Mouse (Mus musculus): ENCODE measurements around the gene Traf3ip1.

Gene Traf3ip1

GRCm38 (mm10) chr1:91533961-91534723, 39.7 kb downstream of the Traf3ip1 start:
- DNase-seq (ENCODE audit: low spot score), result no peak

GRCm38 (mm10) chr1:91537786-91538569, 43.5 kb downstream of the Traf3ip1 start:
- DNase-seq (ENCODE audit: low spot score), result no peak

GRCm38 (mm10) chr1:91538570-91538929, 44.1 kb downstream of the Traf3ip1 start:
- DNase-seq (ENCODE audit: low spot score), result no peak

GRCm38 (mm10) chr1:91539246-91539645, 44.8 kb downstream of the Traf3ip1 start:
- no peak for DNase-seq (ENCODE audit: low spot score)

- DNase-seq (ENCODE audit: low spot score), result no peak
Measured at GRCm38 (mm10) chr1:91539704-91540270, 45.3 kb downstream of the Traf3ip1 start.

GRCm38 (mm10) chr1:91540271-91540826, 45.9 kb downstream of the Traf3ip1 start, which contains the start of gene Asb1:
TSS of gene Asb1 (plus strand) at chr1:91540544.
- DNase-seq (ENCODE audit: low spot score), result peak; percentile 98

GRCm38 (mm10) chr1:91541042-91541592, 46.7 kb downstream of the Traf3ip1 start:
- DNase-seq (ENCODE audit: low spot score), result no peak

GRCm38 (mm10) chr1:91543974-91544373, 49.5 kb downstream of the Traf3ip1 start:
- no peak for DNase-seq (ENCODE audit: low spot score)

GRCm38 (mm10) chr1:91545226-91545625, 50.8 kb downstream of the Traf3ip1 start:
- no peak for DNase-seq (ENCODE audit: low spot score)

- no peak for DNase-seq (ENCODE audit: low spot score)
Measured at GRCm38 (mm10) chr1:91547567-91547966, 53.1 kb downstream of the Traf3ip1 start.

GRCm38 (mm10) chr1:91549073-91549472, 54.6 kb downstream of the Traf3ip1 start:
- DNase-seq (ENCODE audit: low spot score), result no peak

- DNase-seq (ENCODE audit: low spot score), result no peak
Measured at GRCm38 (mm10) chr1:91557099-91557498, 62.7 kb downstream of the Traf3ip1 start.

GRCm38 (mm10) chr1:91561226-91561625, 66.8 kb downstream of the Traf3ip1 start:
- DNase-seq (ENCODE audit: low spot score), result no peak

GRCm38 (mm10) chr1:91562977-91563590, 68.6 kb downstream of the Traf3ip1 start:
- peak; percentile 10 for DNase-seq (ENCODE audit: low spot score)

GRCm38 (mm10) chr1:91564004-91564403, 69.6 kb downstream of the Traf3ip1 start:
- peak; percentile 38 for DNase-seq (ENCODE audit: low spot score)

- DNase-seq (ENCODE audit: low spot score), result no peak
Measured at GRCm38 (mm10) chr1:91564598-91564997, 70.2 kb downstream of the Traf3ip1 start.

- no peak for DNase-seq (ENCODE audit: low spot score)
Measured at GRCm38 (mm10) chr1:91567269-91567668, 72.8 kb downstream of the Traf3ip1 start.

- no peak for DNase-seq (ENCODE audit: low spot score)
Measured at GRCm38 (mm10) chr1:91572458-91572857, 78.0 kb downstream of the Traf3ip1 start.

- DNase-seq (ENCODE audit: low spot score), result peak; percentile 73
Measured at GRCm38 (mm10) chr1:91574208-91574607, 79.8 kb downstream of the Traf3ip1 start.

- no peak for DNase-seq (ENCODE audit: low spot score)
Measured at GRCm38 (mm10) chr1:91577883-91578517, 83.6 kb downstream of the Traf3ip1 start.

All from adipocyte (in vitro differentiated cells).